Mouse (Mus musculus): ENCODE measurements around the gene Srr.

DNA sequence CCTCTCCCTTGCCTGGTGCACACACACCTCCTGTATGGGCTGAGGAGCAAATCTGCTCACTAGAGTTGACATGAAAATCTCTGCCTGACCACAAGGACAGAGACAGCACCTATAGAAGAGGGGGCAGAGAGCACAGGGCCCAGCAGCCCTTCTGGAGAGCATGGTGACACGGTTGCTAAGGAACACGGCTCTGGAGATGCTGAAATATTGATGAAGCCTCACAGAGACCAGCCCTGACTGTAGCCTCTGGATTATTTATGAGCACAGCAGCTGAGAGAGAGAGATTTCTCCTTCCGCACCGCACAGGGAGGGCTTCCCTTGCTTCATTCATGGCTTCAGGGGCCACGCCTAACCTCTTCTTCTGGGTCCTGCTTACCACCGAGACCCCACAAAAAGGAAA, 56.1 kb downstream of the Srr start:
- no peak for TF ChIP-seq GATA1 (IDR thresholded peaks at IDR 0.05; ENCODE audit: low read length)
- no peak for TF ChIP-seq TAL1 (IDR thresholded peaks at IDR 0.05; ENCODE audit: low read length)
